Mouse (Mus musculus): ENCODE results near the gene Nuak2.

DNA sequence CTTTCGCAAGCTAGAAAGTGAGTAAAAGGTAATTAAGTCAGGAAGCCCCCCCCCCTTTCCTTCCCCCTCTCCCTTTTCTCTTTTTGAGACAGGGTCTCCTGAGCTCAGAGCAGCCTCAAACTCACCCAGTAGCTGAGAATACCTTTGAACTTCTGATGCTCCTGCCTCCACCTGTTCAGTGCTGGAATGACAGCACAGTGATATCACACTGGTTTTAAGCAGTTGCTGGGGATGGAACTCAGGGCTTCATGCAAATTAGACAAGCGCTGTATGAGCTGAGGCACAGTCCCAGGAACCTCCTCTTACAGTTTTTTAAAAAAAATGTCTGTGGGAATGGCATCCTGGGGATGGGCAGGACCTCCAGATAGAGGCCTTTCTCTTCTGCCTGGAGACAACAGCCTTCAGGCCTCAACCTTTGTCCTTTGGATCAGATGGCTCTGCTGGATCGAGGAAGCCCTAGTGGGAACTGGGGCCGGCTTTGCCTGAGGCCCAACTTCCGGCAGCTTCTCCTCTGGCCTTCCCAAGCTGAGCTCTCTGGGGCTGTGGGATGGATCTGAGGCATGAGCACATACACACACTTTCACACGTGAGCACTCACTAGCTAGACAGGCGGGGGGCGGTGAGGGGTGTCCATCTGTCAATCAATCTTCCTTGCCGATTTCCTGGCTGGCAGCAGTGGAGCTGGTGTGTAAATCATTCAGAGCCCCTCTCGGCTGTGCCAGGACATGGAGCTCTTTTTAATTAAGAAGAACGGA lies 24.8 kb upstream of the Nuak2 start:
- no peak for TF ChIP-seq POLR2A (IDR thresholded peaks at IDR 0.05; ENCODE audit: insufficient read depth, low read depth, low read length)
- no peak for TF ChIP-seq CTCF (IDR thresholded peaks at IDR 0.05; ENCODE audit: insufficient read depth, low read depth, low read length)

All from olfactory bulb, adult 2 months (tissue).